Mouse (Mus musculus) heart, postnatal 0 days (tissue): ENCODE measurements around the gene Ap5s1. TPM values are rescaled to one million over a fixed set of nuclear protein-coding genes. Genes with fewer than 3 reads are reported as not detected.

Experiments used
- ATAC-seq: fragments of 200-750 bp; cut with Nextera tagmentation; 2 replicates; pipeline ENCODE4 v1.8.0; 2017; ENCODE audit warnings: low read depth, moderate number of reproducible peaks, moderate library complexity; ENCODE audit not compliant: insufficient read depth
- DNase-seq: peaks from one replicate; pipeline ENCODE4 v3.0.0-alpha.2; 2016; ENCODE audit warnings: low spot score
- H3K27ac ChIP-seq: fragments of 300-500 bp; sonication (generic); 2 replicates; pipeline ENCODE4 v1.5.1; 2014; ENCODE audit warnings: low read depth, mild to moderate bottlenecking
- H3K27me3 ChIP-seq: fragments of 300-500 bp; sonication (generic); 2 replicates; pipeline ENCODE4 v1.6.1; 2014; ENCODE audit warnings: low read length, mixed read lengths; ENCODE audit not compliant: control insufficient read depth, insufficient read depth
- H3K36me3 ChIP-seq: fragments of 300-500 bp; sonication (generic); replicated peaks from 2 replicates; pipeline ENCODE4 v1.6.1; 2014; ENCODE audit warnings: low read length, mixed read lengths; ENCODE audit not compliant: control insufficient read depth, insufficient read depth
- H3K4me1 ChIP-seq: fragments of 300-500 bp; sonication (generic); 2 replicates; pipeline ENCODE4 v1.6.1; 2014; ENCODE audit warnings: antibody characterized with exemption; ENCODE audit not compliant: control insufficient read depth, insufficient read depth
- H3K4me2 ChIP-seq: fragments of 300-500 bp; sonication (generic); 2 replicates; pipeline ENCODE4 v1.6.1; 2014; ENCODE audit warnings: low read depth, mild to moderate bottlenecking, low read length, moderate library complexity
- H3K4me3 ChIP-seq: fragments of 300-500 bp; sonication (generic); 2 replicates; pipeline ENCODE4 v1.5.1; 2014; ENCODE audit warnings: low read depth, low read length
- H3K9ac ChIP-seq: fragments of 300-500 bp; sonication (generic); replicated peaks from 2 replicates; pipeline ENCODE4 v1.6.1; 2014; ENCODE audit warnings: low read depth, low read length, mixed read lengths
- H3K9me3 ChIP-seq: fragments of 300-500 bp; sonication (generic); replicated peaks from 2 replicates; pipeline ENCODE4 v1.6.1; 2016; ENCODE audit warnings: low read length; ENCODE audit not compliant: control insufficient read depth
- CTCF ChIP-seq: IDR thresholded peaks from 2 replicates; pipeline ENCODE4 v1.5.1; 2016; ENCODE audit warnings: antibody characterized with exemption, control low read depth, low read depth
- EP300 ChIP-seq: IDR thresholded peaks from 2 replicates; pipeline ENCODE4 v1.6.1; 2016; ENCODE audit warnings: antibody characterized with exemption, low read depth
- WGBS: fragments of 180-500 bp; shearing (Covaris S2); extraction: QIAGEN DNeasy Blood & Tissue Kit; methylation state at CpG from one replicate; pipeline ENCODE4 v1.1.7; 2014; 5-methylcytosine and 5-hydroxymethylcytosine counted together
- polyA plus RNA-seq: library from polyadenylated mRNA; unstranded; fragments of >200 nt; fragmentation: Nextera tagmentation; extraction: Ambion mirVana; gene quantifications from 2 replicates; pipeline ENCODE4 v1.2.1, GENCODE M21; 2015
- total RNA-seq: library from RNA; depleted of rRNA; stranded (reverse); fragments of >200 nt; gene quantifications from 2 replicates; pipeline ENCODE4 v1.2.3, GENCODE M21; 2014; ENCODE audit warnings: low replicate concordance

Gene Ap5s1
- total and polyA plus RNA-seq, 2 experiments from 2014 or later = 65.5 to 107 TPM

- DNase-seq (no peak), ATAC-seq (no peak)
- no peak overlapping the region for H3K27ac ChIP-seq
- no peaks in the 10 kb centered on the region for H3K36me3 ChIP-seq
- 97% methylated on average over 2 of the region's 2 CpGs for WGBS
- H3K9me3 ChIP-seq = no peaks in the 10 kb centered on the region
- no peak for TF ChIP-seq EP300
- no peak for TF ChIP-seq CTCF
- no peak overlapping the region for H3K9ac ChIP-seq
- no peak overlapping the region for H3K4me2 ChIP-seq
- no peaks in the 10 kb centered on the region for H3K4me1 ChIP-seq
- peaks cover 8% of the 10 kb centered on the region; the same call in 1 of the 2 replicates for H3K27me3 ChIP-seq
- no peak overlapping the region for H3K4me3 ChIP-seq
These were observed 40.7 kb upstream of the Ap5s1 start for GRCm38 (mm10) chr2:131166172-131166571.

DNA sequence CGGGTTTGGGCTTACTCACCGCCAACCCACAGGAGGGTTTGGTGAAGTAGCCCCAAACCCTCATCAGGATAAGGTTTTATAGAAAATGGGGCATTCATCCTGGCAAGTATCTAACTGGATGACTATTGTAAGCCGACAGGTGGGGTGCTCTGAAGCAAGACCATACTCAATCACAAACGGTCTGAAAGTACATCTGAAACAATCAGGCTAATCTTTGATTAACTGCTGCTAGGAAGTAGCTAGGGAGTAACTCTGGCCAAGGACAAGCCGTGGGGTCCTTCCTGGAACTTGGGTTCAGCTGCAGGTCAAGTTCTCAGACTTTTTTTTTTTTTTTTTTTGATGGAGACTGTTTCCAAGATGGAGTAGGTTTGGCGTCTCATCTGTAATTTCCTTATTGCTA, 38.9 kb upstream of the Ap5s1 start:
- ATAC-seq = no peak
- H3K36me3 ChIP-seq = 0 out of 2 replicates have a peak, but pooled peaks cover 4% of the 10 kb centered on the region
- no peaks in the 10 kb centered on the region for H3K4me1 ChIP-seq
- no peak for DNase-seq
- no peak overlapping the region for H3K9ac ChIP-seq
- no peak overlapping the region for H3K27ac ChIP-seq
- no peaks in the 10 kb centered on the region for H3K9me3 ChIP-seq
- TF ChIP-seq CTCF = no peak
- TF ChIP-seq EP300 = no peak
- 65% methylated on average over 6 of the region's 6 CpGs for WGBS
- H3K4me3 ChIP-seq = no peak overlapping the region
- H3K27me3 ChIP-seq = peaks cover 18% of the 10 kb centered on the region
- H3K4me2 ChIP-seq = no peak overlapping the region

GRCm38 (mm10) chr2:131168914-131169313, 38.0 kb upstream of the Ap5s1 start:
- DNase-seq (no peak), ATAC-seq (no peak)
- Histone ChIP-seq H3K9ac (no peak overlapping the region), H3K36me3 (0 out of 2 replicates have a peak, but pooled peaks cover 4% of the 10 kb centered on the region), H3K9me3 (no peaks in the 10 kb centered on the region), H3K4me2 (no peak overlapping the region), H3K27me3 (peaks cover 18% of the 10 kb centered on the region), H3K4me3 (no peak overlapping the region), H3K4me1 (no peaks in the 10 kb centered on the region), H3K27ac (no peak overlapping the region)
- WGBS = 74% methylated on average over 1 of the region's 1 CpGs
- TF ChIP-seq EP300 (no peak), CTCF (no peak)

- Histone ChIP-seq H3K9ac (no peak overlapping the region), H3K27me3 (peaks cover 18% of the 10 kb centered on the region), H3K36me3 (0 out of 2 replicates have a peak, but pooled peaks cover 5% of the 10 kb centered on the region), H3K4me2 (no peak overlapping the region), H3K9me3 (no peaks in the 10 kb centered on the region), H3K4me3 (peak overlapping the region; percentile 20), H3K4me1 (0 out of 2 replicates have a peak, but pooled peaks cover 4% of the 10 kb centered on the region), H3K27ac (no peak overlapping the region)
- no peak for ATAC-seq
- 32% methylated on average over 9 of the region's 9 CpGs for WGBS
- TF ChIP-seq EP300 (no peak), CTCF (no peak)
- no peak for DNase-seq
These were observed 35.9 kb upstream of the Ap5s1 start for GRCm38 (mm10) chr2:131170936-131171335.

DNA sequence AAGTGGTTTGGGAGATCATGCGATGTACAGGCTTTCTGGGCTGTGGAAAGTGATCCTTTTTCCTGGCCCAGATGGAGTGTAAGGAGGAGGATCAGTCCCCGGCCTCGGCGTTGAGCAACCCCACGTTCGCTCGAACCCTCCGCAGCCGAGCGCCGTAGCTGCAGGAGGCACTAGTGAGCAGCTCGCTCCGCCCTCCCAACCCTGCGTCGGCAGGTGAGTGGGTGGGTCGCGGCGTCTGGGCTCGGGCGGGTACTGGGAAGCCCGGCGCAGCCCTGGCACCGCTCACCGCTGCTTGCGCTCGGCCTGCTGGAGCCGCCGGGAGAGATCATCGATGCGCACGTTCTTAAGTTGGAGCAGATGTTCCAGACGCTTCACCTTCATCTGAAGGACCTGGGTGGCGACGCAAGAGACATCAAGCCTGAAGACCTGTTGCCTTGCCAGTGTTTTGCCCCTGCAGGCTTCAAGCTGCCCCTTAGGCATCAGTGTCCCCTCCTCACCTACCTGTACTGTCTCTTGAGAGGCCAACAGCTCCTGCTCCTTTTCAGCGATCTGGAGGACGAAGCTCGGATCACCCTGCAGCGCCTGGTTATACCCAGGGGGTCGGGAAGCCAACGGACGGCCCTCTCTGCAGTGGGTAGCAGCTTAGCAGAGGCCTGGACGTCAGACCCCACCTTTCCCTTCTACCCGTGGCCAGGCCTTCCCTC, 35.3 kb upstream of the Ap5s1 start:
- peak overlapping the region; percentile 50 for H3K4me2 ChIP-seq
- H3K4me3 ChIP-seq = peak overlapping the region; percentile 20
- H3K36me3 ChIP-seq = 0 out of 2 replicates have a peak, but pooled peaks cover 10% of the 10 kb centered on the region
- no peak overlapping the region for H3K27ac ChIP-seq
- no peak for DNase-seq
- peaks cover 18% of the 10 kb centered on the region for H3K27me3 ChIP-seq
- 18% methylated on average over 42 of the region's 43 CpGs for WGBS
- no peaks in the 10 kb centered on the region for H3K9me3 ChIP-seq
- TF ChIP-seq EP300 = no peak
- TF ChIP-seq CTCF = no peak
- ATAC-seq = 0 out of 2 replicates have a peak, but pooled peaks have one; percentile 10
- H3K9ac ChIP-seq = no peak overlapping the region
- H3K4me1 ChIP-seq = peaks cover 9% of the 10 kb centered on the region; the same call in 1 of the 2 replicates

- Histone ChIP-seq H3K27me3 (peaks cover 18% of the 10 kb centered on the region), H3K27ac (no peak overlapping the region), H3K4me3 (no peak overlapping the region), H3K4me1 (peaks cover 17% of the 10 kb centered on the region; the same call in 1 of the 2 replicates), H3K36me3 (peaks cover 15% of the 10 kb centered on the region; the same call in 1 of the 2 replicates), H3K9me3 (no peaks in the 10 kb centered on the region), H3K9ac (no peak overlapping the region), H3K4me2 (no peak overlapping the region)
- ATAC-seq (no peak), DNase-seq (no peak)
- WGBS = 55% methylated on average over 9 of the region's 9 CpGs
- TF ChIP-seq CTCF (no peak), EP300 (no peak)
These were observed 34.6 kb upstream of the Ap5s1 start for GRCm38 (mm10) chr2:131172322-131172721.
